Mouse (Mus musculus) spleen, postnatal 14 days (tissue): ENCODE results near the gene Ift43.

Experiments
- DNase-seq, 2 experiments: peaks; one replicate each; pipeline ENCODE4 v3.0.0; 2021 to 2022; ENCODE audit warnings: low spot score in 2 of 2

The Ift43 gene

GRCm38 (mm10) chr12:86173314-86173713 lies 91.0 kb downstream of the Ift43 start:
- no peak for DNase-seq

- DNase-seq = no peak
Measured at GRCm38 (mm10) chr12:86174369-86174768, 92.0 kb downstream of the Ift43 start.

DNA sequence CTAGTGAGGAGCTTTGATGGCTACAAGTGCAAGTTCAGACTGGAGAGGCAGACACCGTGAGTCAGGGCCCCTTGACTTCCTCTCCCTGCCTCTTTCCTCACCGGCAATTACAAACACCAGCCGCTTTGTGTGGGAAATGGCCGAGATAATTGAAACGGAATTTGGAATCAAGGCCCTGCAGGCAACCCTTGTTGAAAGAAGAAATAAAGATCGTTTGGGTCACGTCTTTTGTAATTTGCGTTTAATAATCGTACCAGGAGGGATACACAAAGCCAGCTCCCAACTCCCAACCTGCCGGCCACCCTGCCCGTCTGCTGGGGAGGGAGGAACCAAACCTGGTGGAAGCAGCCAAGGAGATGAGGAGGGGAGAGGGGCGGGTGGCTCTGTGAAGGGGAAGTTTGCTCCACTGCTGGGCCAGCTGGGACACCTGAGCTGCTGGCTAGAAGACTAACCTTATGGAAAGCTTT lies 93.2 kb downstream of the Ift43 start:
- no peak for DNase-seq

GRCm38 (mm10) chr12:86176675-86177339 lies 94.5 kb downstream of the Ift43 start:
- no peak for DNase-seq

DNA sequence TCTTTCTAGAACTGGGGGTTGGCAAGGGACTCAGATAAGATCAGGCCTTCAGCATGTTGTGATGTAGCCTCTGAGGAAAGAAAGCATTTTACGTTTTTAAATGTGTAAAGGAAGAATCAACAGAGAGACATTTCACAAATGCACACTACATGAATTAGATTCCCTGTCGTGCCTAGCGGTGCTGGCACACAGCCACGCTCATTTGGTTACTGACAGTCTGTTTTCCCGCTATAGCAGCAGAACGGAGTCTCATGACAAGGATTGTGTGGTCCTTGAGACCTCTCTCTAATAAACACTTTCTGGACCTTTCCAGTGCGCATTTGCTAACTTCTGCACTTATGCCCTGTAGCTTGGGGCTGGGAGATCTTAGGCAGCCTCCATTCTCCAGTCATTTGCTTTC lies 96.9 kb downstream of the Ift43 start:
- DNase-seq = no peak

- no peak for DNase-seq
Measured at GRCm38 (mm10) chr12:86181320-86181751, 99.0 kb downstream of the Ift43 start.

DNA sequence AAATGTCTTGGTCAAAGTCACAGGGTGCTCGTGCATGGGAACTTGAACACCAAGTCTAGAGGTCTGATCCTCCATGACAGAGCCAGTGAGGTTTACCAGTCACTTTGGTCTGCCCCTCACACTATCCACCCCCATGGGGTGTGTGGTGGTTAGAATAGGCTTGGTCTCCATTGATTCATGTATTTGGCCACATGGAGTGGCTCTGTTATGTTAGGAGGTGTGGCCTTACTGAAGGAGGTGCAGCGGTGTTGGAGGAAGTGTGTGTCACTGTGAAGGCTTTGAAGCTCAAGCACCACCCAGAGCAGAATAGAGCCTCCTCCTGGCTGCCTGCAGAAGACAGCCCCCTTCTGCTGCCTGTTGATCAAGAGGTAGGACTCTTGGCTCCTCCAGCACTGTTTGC lies 99.5 kb downstream of the Ift43 start:
- DNase-seq = no peak

- no peak for DNase-seq
Measured at GRCm38 (mm10) chr12:86182414-86182813, 100.1 kb downstream of the Ift43 start.

GRCm38 (mm10) chr12:86188161-86188560 lies 105.8 kb downstream of the Ift43 start:
- DNase-seq = no peak

DNA sequence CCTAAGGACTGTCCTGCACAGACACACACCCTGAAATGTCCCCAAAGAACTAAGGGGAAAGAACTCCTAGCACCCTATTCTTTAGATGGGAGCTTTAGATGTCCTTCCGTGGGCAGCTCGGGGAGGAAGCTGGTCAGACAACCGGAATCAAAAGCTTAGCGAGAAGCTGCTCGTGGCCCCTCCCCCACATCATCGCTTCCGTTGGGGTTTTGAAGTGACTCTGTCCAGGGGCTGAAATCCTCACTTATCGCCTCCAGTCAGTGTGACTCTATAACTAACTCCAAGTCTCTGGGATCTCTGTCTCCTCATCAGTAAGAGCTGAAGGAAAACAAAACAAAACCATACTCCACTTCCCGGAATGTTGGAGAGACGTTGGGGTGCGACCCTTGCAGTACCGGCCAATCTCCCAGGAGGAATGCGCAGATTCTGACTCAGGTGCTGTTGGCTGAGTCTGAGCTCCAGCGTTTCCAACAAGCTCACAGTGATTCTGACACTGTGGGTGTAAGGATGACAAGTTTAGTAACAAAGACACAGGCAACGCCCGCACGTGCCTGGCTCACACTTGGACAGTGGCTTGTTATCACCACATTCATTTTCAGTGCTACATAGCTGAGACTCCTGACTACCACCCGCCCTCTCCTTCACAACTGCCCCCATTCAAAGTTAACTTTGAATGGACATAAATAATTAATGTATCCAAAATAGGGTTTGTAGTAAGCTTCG lies 107.4 kb downstream of the Ift43 start:
- DNase-seq = no peak

DNA sequence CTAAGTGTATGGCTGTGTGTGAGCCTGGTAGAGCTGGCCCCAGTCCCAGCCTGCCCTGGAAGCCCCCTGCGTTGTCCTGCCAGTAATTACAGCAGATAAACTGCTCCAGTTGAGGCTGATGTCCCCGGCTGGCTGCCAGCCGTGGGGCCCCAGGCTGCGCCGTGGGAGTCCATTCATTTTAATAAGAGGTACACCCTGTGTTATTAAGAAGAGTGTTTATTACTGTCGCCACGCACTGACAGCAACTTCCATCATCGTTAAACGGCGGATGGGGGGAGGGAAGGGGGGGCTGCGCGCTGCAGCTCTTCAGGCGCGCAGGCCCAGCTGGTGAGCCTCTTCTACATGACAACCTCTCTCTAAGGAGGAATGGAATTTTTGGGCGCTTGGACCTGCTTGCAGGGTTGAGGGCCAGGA lies 109.7 kb downstream of the Ift43 start:
- DNase-seq = no peak

- no peak for DNase-seq
Measured at GRCm38 (mm10) chr12:86196944-86197343, 114.6 kb downstream of the Ift43 start.

GRCm38 (mm10) chr12:86203443-86204057 lies 121.2 kb downstream of the Ift43 start:
- no peak for DNase-seq

DNA sequence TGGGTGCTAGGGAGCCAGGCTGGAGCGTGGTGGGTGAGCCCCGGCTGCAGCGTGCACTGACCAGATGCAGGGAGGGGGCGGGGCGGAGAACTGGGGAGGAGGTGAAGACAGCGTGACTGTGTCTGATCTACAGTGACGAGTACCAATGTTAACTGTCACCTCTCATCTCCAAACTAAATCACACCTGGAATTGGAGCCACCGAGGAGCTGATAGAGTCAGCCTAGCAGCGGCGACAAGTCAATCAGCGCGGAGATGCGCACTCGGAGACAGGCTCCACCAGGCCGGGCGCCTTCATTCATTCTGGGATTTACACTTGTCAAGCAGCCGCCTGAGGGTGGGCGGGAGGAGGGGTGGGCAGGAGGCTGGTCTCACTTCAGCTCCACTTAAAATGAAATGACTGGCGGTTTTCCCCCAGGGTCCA lies 128.8 kb downstream of the Ift43 start:
- no peak for DNase-seq
